Mouse (Mus musculus) spleen, postnatal 10 days (tissue): Measurements from ENCODE around the gene Map2k2.
"Not testable (repeated sequence)": the region's sequence is repeated elsewhere in the genome, so short reads cannot be mapped to it uniquely, and the experiment has no call there.

ENCODE experiments used
- DNase-seq, 2 experiments: peaks; one replicate each; pipeline ENCODE4 v3.0.0; 2021 to 2022; ENCODE audit warnings: low spot score in 2 of 2

Map2k2 gene

DNA sequence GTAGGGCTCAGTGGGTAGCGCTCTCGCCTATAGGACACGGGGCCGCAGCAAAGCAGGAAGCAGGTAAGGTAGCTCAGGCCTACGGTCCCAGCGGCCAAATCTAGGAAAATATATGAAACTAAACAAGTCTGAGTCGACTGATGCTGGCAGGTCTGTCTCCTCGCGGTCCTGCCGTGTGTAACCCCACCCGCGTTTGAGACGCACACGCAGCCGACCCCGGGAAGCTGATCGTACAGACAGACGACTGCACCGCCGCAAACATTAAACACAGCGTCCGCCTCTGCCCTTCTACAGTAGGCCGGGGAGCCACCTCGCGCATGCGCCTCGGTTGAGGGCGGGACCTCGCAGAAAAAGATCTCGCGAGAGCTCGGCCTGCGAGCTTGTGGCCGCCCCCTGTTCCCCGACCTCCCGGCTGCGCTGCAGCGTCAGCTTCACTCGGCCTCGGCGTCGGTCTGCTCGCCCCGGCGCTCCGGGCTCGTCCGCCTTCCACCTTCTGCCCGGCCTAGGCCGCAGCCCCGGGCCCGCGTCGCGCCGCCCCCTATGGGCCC lies at the start of gene Map2k2:
TSS of gene Map2k2 (plus strand) at position 351 of the 548 bp plus-strand sequence.
- DNase-seq: peak; percentile 96 to 98

DNA sequence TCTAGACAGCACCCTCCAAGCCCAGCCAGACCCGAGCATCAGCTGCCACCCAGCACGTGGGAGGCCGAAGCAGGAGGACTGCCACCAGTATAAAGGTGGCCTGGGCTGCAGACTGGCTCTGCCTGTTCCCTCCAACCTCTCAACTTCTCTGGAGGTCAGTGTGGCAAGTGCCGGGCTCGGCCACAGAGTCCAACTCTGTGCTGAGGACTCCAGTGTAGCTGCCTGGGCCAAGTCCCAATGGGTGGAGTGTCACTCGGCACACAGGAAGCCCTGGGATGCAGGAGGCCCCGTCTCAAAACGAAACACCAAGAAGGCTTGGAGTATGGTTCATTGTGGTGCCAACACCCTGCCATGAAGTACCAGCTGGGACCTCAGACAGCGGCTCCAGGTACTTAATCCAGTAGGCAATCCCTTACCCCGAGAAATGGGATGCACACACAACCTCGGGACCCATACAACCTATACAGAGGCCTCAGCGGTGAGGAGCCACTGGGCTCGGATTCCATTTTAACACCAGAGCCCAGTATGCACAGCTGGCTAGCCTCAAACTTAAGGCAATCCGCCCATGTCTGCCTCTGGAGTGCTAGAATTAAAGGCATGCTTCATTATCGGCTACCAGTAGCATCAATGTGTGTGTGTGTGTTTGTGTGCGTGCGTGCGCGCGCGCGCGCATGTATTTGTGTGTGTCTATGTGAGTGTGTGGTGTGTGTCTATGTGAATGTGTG lies 48.1 kb upstream of the Map2k2 start:
- no peak for DNase-seq

- no peak for DNase-seq
These were observed 46.8 kb upstream of the Map2k2 start for GRCm38 (mm10) chr10:81058896-81059295.

- peak; percentile 94 to 96 for DNase-seq
These were observed 45.8 kb upstream of the Map2k2 start, which contains the start of gene Sgta for GRCm38 (mm10) chr10:81059603-81060543. Gene Sgta, minus strand, starts transcription at chr10:81060181.

DNA sequence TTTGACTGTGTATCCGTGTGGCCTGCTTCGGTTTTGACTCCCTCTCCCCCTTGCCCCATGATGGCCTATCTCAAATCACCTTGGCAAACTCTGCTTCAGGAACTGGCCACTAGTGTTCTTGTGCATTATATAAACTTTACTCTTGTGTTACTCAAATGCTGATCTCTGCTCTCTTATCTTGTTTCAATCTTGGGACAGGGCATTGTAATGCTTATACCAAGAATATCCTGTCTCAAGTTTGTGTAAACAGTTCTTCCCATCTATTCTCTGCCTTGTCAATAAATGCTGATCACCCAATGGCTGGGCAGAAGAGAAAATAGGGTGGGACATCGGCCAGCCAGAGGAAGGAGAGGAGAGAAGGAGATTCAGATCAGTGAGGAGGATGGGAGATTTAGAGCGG lies 43.0 kb upstream of the Map2k2 start:
- DNase-seq: no peak

GRCm38 (mm10) chr10:81064519-81064918 lies 41.2 kb upstream of the Map2k2 start:
- not testable (repeated sequence) for DNase-seq

DNA sequence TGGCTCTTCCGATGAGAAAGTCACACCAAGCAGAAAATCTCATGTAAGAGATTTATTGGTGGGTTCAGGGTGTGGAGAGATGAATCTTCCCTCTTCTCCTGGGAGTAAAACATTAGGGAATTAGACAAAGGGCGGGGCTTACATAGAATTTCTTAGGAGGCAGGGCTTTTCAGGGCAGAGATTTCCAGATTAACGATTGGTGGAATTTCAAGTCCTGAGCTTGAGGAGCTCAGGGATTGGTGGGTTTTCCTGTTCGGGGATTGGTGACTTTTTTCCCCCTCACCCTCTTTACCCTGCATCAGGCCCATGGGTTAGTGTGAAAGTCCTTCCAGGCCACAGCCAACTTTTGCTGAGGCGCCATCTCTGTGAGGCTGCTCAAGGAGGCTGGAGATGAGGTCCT lies 37.0 kb upstream of the Map2k2 start:
- DNase-seq: no peak

- peak; percentile 85 to 97 for DNase-seq
These were observed 35.9 kb upstream of the Map2k2 start, which contains the start of gene Thop1 for GRCm38 (mm10) chr10:81069836-81070235. Gene Thop1, plus strand, starts transcription at chr10:81070035.

- no peak for DNase-seq
These were observed 33.4 kb upstream of the Map2k2 start for GRCm38 (mm10) chr10:81072290-81072689.

- DNase-seq: peak in 1 of 2 experiments; percentile 65
These were observed 32.3 kb upstream of the Map2k2 start for GRCm38 (mm10) chr10:81073464-81073863.

DNA sequence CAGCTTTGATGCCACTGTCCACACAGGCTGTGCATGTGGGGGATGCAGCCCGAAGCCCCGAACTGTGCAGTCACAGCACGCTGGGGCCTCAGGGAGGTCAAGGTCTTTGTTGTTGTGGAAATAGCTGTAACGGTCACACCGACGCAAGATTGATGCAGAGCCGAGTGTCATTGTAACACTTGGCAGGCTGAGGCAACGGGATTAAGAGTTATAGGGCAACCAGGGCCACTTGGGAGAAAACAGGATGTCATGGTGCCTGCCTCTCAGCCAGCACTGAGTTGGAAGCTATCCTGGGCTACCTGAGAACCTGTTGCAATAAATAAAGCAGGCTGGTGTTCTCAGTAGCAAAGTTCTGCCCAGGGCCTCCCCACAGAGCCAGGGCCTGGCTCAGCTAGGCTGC lies 30.0 kb upstream of the Map2k2 start:
- DNase-seq: no peak

- DNase-seq: no peak
These were observed 29.4 kb upstream of the Map2k2 start for GRCm38 (mm10) chr10:81076356-81076755.

DNA sequence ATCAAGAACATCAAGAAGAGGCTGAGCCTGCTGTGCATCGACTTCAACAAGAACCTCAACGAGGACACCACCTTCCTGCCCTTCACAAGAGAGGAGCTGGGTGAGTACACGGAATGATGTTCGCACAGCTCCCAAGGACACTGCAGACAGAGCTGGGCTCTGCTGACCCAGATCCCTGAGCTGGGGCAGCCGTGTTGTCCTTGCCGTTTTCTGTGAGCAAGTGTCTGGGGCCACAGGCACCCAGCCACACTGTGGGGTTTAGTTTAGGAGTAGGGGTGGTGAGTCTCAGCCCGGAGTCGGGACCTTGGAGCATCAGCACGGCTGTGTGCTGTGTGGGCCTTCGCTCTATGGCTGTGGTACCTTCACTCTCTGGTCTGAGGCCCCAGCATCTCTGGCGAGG lies 27.8 kb upstream of the Map2k2 start:
- no peak for DNase-seq

DNA sequence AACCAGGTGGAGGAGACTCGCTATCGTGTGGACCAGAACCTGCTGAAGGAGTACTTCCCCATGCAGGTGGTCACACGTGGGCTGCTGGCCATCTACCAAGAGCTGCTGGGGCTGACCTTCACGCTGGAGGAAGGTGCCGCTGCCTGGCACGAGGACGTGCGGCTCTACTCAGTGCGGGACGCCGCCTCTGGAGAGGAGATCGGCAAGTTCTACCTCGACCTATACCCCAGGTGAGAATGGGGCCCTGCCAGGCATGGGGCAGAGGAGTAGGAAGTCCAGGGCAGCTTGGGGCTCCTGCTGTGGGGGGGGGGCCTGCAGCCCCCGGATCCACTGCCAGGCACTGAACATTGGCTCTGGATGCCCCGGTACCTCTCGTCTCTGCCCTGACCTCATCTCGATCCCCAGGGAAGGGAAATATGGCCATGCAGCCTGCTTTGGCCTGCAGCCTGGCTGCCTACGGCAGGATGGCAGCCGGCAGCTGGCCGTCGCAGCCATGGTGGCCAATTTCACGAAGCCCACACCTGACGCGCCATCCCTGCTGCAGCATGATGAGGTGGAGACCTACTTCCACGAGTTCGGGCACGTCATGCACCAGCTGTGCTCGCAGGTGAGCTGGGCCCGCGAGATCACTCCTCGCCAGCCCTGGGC lies 25.6 kb upstream of the Map2k2 start:
- no peak for DNase-seq

DNA sequence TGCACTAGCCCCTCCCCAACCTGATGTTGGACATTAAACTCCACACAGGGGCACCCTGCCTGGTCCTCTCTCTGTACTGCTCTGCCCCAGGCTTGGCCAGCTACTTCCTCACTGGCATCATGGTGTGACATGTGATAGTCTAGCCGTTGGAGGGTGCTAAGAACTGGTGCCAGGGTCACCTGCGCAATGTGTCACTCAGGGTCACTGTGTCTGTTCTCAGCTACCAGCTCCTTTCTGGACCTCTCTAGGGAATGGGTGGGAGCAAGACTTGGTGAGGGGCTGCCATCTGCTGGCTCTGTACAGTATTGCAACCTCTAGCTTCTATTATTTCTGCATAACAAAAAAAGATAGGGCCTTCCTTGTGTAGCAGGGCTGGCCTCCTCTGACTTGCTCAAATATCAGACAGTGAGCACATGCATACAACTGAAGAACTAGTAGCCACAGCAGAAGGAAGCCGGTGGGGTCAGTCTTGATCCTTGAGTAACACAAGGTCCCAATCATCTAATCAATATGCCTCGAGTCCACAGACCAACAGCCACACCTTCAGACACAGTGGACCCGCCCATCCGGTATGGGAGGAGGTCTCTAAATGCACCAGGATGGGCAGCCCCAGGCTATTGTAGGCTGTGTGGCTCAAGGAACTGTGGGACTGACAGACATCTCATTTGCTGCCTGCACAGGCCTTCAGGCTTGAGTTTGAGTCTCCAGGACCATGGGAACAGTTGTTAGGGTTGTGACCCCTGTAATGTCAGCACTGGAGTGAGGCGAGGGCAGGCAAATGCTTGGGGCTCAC lies 23.4 kb upstream of the Map2k2 start:
- DNase-seq: peak; percentile 67 to 79

- DNase-seq: peak in 1 of 2 experiments; percentile 53
These were observed 18.7 kb upstream of the Map2k2 start for GRCm38 (mm10) chr10:81087021-81087420.

GRCm38 (mm10) chr10:81089216-81089615 lies 16.5 kb upstream of the Map2k2 start:
- DNase-seq: no peak

DNA sequence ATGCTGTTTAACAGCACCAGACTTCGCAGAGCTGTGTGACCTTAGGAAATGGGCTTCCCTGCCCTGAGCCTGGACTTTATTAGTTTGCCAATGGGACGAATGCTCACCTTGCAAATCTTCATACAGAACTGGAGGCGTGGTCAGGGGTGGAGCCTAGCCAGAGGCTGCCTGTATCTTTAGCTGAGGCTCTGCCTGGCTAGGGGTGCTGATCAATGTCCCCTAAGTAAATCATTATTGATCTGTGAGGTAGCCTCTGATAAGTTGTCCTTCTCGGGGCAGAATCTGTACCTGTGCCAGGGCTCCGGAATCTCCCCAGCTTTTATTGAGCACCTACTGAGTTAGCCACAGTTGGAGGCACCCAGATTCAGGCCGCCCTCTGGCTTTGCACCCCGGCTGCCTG lies 15.1 kb upstream of the Map2k2 start:
- DNase-seq: no peak

- DNase-seq: peak in 1 of 2 experiments; percentile 40
These were observed 13.1 kb upstream of the Map2k2 start for GRCm38 (mm10) chr10:81092465-81093250.
